Mouse (Mus musculus) frontal cortex, postnatal 36 days (tissue): ENCODE results near the gene Snx7.

ENCODE experiments used
- DNase-seq, 2 experiments: peaks; one replicate each; pipeline ENCODE4 v3.0.0; 2022; ENCODE audit warnings: low spot score in 2 of 2

Snx7 gene

DNA sequence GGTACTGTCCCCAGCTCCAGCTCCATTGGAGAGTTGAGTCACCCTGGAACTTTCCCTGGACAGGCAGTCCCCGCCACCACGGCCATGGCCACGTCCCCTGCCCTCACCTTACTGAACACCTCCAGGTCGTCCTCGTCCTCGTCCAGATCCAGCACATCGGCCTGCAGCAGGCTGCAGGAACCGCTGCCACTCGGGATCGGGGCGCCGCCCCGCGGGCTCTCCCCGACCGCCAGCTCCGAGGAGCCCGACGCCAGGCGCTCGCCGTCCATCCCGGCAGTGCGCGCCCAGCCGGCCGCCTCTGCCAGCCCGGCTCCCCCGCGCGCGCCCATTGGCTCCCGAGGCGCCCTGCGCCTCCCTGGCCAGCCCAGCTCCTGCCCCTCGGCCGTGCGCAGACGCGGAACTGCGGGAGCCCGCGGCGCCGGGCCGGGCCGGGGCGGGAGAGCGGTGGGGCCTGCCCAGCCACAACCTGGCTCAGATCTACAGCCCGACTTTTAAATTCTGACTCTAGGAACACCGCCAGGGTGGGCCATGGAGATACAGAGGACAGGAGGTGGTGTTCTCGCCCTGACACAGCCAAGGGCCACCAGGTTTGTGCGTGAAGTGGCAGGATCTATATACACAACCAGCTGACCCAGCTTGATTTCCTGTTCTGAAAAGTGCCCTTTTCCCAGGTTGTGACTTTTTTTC, at the start of gene Snx7:
Gene Snx7, minus strand, starts transcription at position 300 of the 687 bp plus-strand sequence.
- peak; percentile 84 to 86 for DNase-seq

DNA sequence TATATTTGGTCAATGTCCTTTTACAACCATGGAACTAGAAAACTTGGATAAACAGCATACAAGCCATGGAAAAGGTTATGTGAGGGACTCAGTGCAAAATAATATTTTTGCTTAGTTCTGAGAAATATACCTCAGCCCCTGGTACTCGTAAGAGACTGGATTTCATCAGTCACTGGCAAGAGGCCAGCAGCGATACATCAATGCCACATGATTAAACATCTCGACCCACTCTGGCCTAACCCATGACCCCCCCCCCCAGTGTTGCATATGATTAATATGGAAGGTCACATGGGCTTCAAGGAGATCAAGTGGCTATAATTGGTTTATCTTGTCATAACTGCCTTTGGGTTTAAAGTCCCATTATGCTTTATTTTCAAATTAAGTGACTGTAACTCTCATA, 46.7 kb upstream of the Snx7 start:
- DNase-seq: no peak

DNA sequence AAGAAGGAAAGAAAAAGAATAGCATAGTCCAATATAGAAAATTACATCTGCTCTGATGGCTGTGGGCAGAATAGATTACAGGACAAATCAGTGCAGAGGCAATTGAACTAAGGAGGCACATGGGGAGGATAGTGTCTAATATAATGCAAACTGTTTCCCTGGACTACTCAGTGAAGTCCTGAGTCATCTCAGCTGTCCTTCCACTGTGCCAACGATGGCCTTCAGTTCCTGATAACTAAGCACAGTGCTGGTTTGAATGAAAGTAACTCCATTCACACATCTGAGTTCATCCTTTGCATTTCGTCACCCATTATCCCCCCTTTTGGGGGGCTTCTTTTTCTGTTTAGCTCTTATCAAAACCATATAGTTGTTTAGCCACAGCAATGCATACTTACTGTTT, 25.0 kb upstream of the Snx7 start:
- DNase-seq: no peak

DNA sequence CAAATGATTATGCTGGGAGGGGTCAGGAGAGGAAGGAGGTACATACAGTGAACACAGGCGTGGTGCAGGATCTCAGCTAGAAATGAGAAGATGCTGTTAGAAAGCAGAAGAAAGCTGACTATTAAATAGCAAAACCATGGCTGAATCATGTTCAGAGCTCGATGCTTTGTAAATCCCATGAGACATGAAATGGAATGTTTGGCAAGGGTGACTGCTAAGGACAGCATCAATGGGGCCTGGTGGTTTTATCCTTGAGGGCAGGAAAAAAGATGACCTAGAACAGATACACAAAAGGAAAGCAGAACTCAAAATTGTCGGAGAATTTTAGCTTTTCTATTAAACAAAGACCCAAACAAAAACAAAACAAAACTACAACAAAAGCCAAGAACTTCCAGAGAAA, 6.7 kb upstream of the Snx7 start:
- no peak for DNase-seq

DNA sequence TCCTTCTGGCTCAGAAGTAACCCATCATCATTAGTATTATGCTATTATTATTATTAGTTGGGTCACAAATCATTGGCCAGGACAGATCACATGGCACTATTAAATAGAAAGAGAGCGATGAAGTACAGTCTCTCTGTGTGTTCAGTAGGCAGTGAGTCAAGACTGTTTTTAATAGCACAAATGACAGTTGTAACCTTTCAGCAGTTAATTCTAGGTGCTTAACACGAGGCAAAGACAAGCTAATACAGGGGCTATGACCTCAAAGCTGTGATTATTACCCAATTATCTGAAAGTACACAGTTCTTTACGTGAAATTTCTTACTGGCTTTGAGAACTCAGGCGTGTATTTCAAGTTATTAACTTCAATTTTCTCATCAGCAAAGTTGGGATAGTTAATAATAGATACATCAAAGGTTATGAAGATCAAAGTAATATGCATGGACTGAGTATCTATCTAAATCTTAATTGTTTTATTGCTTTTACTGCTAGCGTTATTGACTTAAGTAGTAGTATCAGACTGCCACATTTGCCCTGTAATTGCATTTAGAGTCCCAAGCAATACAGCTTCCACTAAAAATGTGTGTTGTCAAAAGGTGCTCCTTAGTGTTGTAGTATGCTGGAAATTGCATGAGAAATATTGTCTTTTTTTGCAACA, 4.6 kb upstream of the Snx7 start:
- DNase-seq: no peak

DNA sequence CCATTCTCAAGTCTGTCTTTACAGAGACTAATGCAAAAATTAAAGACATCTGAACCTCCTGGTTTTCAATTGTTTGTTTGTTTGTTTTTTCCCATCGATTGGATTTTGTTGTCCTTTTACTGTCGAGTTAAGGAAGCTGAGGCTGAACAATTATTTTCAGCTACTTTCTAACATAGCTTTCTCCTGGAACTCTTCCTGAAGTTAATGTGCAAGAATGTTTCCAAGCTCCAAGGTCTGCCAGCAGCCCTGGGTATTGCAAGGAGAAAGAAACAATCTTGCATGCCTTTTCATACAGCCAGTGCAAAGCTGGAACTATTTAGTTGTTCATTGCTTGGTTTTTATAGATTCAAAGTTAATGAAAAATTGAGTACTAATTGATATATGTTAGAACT, 584 bp upstream of the Snx7 start:
- DNase-seq: no peak

DNA sequence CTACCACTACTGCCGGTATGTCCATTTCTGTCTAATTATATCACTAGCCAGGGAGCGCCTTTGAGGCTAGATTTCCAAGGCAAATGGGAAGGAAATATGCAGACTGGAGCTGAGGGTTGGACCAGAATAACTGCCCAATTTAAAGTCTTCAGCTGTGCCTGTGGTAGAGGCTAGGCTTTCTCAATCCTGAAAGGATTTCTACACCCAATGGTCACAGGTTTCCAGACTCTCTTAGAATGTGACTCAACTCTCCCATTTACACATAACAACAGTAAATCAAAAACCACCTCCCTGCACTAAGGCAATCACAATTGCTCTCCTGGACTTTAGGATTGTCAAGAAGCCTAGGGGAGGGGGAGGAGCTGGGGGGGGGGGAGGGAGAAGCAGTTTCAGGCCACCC, 645 bp downstream of the Snx7 start:
- no peak for DNase-seq

DNA sequence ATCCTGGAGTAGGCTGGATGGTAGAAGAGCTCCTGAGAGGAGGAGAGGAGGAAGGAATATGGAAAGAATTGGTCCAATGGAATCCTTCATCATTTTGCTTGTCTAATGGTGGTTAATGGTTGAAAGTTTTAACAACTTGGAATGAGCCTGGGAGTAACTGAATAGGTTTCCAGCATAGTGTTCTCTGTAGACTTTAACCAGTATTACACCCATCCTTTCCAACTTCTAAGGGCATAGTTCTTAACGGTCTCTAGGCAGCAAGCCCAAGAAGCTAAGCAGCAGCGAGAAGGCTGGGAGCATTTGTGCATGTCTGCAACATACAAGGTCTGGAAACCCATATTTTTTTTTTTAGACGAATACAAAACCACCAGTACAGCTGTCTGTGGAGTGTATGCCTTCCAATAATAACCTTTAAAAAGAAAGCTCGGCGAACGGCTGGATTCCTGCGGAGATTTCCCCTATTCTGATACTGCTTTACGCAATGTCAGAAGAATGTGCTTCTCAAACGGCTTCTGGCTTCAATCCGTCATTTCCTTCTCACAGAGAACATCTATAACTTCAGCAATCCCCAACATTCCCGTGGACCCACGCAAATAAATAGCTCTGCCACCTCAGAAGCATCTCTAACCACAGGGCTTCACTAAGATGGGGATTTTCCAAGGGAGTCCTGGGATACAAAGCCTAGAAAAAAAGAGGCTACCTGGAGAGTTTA, 1.9 kb downstream of the Snx7 start:
- no peak for DNase-seq

DNA sequence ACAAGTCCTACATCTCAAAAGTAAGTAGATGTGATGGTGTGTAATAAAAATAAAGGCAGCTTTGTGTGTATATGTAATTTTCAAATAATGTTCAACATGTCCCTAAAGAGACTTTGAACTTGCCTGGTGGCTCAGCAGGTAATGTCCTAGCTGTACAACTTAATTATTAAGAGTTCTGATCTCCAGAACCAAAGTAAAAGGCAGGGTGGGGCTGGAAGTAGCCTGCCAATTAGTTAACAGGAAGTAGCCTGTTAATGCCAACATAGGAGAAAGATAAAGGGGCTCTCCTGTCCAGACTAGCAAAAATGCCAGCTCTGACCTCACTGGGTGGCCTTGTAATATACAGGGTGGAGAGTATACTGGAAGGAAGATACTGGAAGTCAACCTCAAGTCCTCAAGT, 3.1 kb downstream of the Snx7 start:
- DNase-seq: no peak

DNA sequence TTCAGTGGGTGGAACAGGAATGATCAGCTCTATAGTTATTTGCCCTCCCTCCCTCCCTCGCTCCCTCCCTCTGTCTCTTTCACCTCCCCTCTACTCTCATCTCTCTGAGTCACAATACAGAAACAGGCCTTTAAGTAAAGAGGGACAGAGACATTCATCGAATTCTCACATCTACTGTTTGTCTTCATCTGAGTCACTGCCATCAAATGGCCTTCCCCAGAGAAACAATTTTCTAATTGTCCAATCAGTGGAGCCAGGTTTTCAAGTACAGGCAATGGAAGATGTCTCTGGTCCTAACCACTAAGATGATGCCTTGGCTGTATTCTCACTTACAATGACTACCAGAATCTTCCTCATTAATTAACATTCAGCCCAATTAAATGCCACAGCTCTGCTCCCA, 5.8 kb downstream of the Snx7 start:
- DNase-seq: no peak

DNA sequence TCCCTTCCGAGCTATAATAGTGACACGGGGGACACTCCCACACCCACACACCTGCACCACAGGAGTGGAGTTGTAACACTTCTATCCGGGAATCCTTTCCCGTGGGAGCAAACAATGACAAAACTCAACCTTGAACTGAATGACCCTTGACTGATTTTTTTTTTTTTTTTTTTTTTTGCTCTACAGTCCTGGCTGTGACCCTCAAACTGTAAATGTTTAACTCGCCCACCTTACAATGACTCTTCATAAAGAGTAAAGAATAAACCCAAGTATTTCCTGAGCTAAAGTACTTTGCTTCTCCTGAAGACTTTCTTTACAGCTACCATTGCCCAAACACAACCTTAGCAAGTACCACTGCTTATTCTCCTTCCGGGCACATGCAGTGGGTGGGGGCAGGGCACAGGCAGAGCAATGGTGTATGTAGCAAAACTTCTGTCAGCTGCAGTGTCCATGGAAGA, 6.7 kb downstream of the Snx7 start:
- no peak for DNase-seq

DNA sequence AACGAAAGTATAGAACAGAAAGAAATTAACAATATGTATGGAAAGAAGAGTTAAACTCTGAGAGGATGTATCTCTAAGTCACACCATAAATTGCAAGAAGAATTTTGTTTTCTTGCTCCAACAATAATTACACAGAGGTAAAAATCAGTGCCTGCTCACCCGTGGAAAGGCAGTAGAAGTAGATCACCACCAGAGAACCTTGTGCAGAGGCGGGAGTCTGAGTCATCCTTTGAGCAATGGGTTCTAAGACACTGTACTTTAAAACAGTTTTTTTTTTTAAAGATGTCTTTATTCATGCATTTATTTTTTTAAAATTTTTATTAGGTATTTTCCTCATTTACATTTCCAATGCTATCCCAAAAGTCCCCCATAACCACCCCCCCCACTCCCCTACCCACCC, 9.7 kb downstream of the Snx7 start:
- no peak for DNase-seq

DNA sequence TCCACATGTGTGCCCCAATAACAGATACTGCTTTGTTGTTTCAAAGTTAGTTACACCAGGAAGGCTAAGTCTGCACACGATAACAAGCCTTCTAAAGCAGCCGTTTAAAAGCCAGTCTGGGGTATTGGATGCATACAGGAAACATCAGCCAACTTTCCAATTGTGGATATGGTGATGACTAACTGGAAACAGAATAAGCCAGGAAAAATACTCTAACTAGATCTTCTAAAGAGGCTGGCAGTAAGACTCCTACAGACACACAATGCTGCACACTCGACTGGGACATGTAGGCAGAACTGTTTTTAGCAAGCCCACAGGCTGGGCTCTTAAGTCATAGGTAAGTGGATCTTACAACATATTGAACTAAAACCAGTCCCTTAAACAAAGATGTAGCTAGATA, 15.0 kb downstream of the Snx7 start:
- peak in 1 of 2 experiments; percentile 69 for DNase-seq

DNA sequence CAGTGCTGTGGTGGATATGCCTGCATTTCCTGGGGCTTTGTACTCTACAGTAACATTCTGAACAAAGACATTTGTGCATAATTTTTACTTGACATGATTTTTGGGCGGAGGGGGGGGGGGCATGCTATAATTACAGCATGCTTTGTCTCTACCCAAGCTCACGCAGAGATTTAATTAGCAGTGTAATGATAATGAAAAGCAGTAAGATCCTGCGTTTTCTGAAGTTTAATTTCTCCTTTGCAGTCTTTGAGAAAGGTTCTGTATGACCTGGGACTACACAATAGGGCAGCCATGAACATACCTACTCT, 16.7 kb downstream of the Snx7 start:
- no peak for DNase-seq

DNA sequence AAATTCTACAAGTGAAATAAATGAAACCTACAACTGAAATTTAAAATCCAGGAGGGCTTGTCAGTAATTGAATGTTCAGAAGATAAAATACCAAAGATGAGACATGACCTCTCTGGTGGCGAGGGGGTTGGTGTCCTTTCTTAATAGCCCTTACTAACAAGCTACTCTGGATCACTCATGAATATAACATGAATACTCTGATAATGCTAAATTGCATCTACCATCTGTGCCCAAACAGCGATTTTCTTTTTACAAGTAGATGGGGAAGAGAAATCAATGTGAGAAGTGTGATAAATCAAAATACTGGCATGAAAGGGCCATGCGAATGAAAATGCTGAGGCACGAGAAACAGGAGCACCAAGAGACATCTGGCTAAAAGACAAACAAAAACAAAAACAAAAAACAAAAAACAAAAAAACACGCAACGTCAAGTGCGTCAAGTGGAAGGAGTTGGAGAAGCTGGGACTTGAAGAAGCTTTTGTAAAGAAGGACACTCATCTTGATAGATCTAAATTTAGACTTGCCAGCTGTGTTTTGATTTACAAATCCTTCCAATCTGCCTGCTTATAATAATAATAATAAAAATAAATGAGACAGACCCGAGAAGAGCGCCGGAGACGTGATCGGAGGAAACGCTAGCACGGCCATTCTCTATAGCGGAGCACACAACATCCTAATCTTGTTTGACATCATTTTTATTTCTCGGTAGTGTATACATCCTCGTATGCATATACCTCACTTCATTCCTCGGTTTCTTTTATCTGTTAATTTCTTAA, 17.3 kb downstream of the Snx7 start:
- no peak for DNase-seq

DNA sequence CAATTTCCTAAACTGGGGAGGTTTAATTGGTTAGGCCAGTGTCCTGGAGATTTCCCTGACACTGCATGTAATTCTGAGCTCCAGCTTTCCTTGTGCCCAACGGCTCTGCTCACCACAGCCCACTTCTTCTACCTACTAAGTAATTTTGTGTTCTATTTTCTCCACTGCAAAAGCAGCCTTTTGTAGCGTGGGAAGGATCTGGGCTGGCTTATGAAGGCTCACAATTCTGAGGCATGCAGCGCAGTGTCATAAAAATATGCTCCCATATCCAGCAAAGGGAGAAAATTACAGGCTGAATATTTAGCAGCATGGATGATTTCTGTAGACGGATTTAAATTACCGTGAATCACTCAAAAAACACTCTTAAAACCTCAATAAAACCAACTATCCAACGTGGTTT, 19.9 kb downstream of the Snx7 start:
- DNase-seq: peak; percentile 52 to 82

DNA sequence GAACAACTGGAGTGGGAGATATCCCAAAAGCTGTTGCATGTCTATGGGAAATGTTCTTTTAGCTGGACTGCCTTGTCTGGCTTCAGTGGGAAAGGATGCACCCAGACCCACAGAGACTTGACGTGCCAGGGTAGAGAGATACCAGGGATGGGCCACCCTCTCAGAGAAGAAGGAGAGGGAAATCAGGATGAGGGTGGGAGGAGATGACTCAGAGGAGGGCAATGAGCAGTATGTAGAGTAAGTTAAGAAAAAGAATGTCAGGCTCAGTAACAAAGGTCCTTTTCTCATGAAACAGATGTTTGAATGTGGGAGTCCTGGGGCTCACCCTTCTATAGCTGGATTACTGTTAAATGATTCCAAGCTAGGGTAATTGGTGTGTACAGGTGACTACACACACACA, 26.1 kb downstream of the Snx7 start:
- no peak for DNase-seq

DNA sequence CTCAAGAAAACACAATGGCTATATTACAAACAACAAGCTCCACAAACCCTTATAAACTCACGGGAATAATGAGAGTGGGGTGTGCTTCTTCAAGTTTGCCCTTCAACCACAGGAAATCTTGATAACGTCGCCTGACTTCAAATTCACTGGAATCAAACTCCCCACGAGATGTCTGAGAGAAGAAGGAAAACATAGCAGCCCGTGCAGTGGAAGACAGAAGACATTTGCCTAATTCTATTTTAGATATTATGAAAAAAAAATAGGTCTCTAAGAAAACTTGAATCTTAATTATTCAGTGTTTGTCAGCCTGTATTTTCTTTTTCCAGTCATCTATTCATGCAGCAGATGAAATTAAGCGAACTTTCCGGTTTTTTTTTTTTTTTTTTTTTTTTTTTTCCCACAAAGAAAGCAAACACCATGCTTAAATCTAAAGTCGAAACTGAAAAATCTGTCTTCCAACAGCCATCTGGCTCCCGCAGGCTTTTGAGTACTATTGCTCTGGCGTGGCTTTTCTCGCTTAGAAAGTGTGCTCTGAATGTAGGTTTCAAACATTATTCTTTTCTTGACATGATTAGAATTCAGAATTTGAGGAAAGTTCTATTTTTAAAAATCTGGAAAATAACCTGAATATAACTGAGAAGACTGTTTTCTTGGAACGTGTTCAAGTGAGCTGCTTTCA, 28.7 kb downstream of the Snx7 start:
- peak in 1 of 2 experiments; percentile 67 for DNase-seq

DNA sequence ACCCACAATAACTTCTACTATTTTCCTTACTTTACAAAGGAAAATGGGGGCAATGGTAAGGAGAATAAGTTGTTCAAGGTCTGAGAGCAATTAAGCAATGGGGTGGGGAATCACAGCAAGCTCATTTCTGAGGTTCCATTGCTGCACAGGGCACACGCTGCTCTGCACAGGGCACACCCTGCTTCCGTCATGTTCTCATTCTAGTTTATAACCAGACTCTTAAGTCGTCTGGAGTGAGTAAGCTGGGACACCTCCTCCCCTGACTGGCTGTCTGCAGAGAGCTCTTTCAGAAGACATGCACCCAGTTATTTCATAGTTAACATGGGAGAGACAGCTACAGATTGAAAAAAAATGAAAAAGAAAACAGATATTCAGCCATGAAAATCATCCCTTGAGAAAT, 30.7 kb downstream of the Snx7 start:
- no peak for DNase-seq

DNA sequence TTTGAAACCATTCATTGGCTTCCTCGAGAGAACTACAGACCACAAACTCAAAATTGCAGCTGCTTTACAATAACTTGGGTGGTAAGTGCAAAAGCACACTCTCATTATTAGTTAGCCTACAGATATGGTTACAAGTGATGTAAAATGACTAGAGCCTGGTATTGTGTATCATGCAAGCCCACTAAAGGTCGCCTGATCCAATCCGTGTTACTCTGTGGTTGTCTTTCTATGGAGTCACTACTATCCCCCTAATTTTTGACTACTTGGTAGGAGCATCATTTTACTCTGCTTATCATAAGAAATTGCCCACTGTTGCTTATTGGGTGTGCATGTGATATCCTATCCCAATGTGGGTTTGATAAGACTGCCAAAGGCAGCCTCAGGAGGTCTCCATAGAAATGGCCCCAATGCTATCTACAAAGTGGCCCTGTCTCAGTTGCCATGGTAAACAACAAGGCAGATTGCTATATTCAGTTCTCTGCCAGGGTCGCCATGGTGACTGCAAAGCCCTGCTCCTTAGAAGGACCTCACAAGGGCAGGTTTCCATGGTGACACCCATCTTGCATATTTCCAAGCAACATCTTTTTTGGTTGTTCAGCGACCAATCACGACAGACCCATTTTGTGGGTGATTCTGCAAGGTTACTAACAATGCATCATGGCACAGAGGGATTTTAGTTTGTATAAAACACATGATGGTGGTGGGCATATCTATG, 42.1 kb downstream of the Snx7 start:
- peak in 1 of 2 experiments; percentile 31 for DNase-seq

DNA sequence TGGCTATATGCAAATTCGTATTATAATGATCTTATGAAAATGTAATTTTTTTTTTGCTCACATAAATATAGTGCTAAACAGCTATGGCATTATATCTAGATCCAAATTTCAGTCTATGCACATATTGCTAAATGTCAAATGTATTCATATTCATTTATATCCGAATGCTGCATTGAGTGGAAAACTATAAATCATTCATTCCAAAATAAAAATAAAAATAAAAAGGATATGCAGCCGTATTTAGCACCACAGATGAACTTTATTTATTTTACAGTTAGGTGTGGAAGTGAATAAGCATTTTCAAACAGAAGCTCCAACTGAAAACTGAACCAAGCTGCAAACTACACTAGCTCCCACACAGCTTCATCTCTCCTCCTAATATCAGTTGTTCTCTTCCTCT, 45.5 kb downstream of the Snx7 start:
- no peak for DNase-seq
